Mouse (Mus musculus) G1E-ER4 (cell line): ENCODE data around the gene Cnot1. TPM values are rescaled to one million over a fixed set of nuclear protein-coding genes. Genes with fewer than 3 reads are reported as not detected.

ENCODE experiments used
- GATA1 ChIP-seq: IDR thresholded peaks from one replicate; pipeline ENCODE4 v1.8.0; 2012; ENCODE audit warnings: low read length, inconsistent platforms
- polyA plus RNA-seq: library from polyadenylated mRNA; stranded (reverse); fragments of >175 nt; gene quantifications from 2 replicates; pipeline ENCODE4 v1.2.3, GENCODE M21; 2012

Cnot1 gene
- polyA plus RNA-seq, 1 experiment, result 137 TPM

- TF ChIP-seq GATA1, result no peak
Observed at GRCm38 (mm10) chr8:95799891-95800290, 7.4 kb downstream of the Cnot1 start.

GRCm38 (mm10) chr8:95799117-95799516 lies 8.1 kb downstream of the Cnot1 start:
- TF ChIP-seq GATA1, result no peak

- TF ChIP-seq GATA1, result no peak
Observed at GRCm38 (mm10) chr8:95785591-95785990, 21.7 kb downstream of the Cnot1 start.

GRCm38 (mm10) chr8:95782628-95783027 lies 24.6 kb downstream of the Cnot1 start:
- no peak for TF ChIP-seq GATA1

- TF ChIP-seq GATA1, result no peak
Observed at GRCm38 (mm10) chr8:95781775-95782174, 25.5 kb downstream of the Cnot1 start.

GRCm38 (mm10) chr8:95781085-95781484 lies 26.2 kb downstream of the Cnot1 start:
- no peak for TF ChIP-seq GATA1

GRCm38 (mm10) chr8:95764133-95764532 lies 43.1 kb downstream of the Cnot1 start:
- TF ChIP-seq GATA1, result no peak

- no peak for TF ChIP-seq GATA1
Observed at GRCm38 (mm10) chr8:95760323-95760722, 46.9 kb downstream of the Cnot1 start.

GRCm38 (mm10) chr8:95751924-95752323 lies 55.3 kb downstream of the Cnot1 start:
- no peak for TF ChIP-seq GATA1

GRCm38 (mm10) chr8:95748028-95748427 lies 59.2 kb downstream of the Cnot1 start:
- no peak for TF ChIP-seq GATA1

GRCm38 (mm10) chr8:95741732-95742131 lies 65.5 kb downstream of the Cnot1 start:
- TF ChIP-seq GATA1, result no peak

- no peak for TF ChIP-seq GATA1
Observed at GRCm38 (mm10) chr8:95738596-95738995, 68.7 kb downstream of the Cnot1 start.

- no peak for TF ChIP-seq GATA1
Observed at GRCm38 (mm10) chr8:95727625-95728024, 79.6 kb downstream of the Cnot1 start.

GRCm38 (mm10) chr8:95716546-95717335 lies 90.5 kb downstream of the Cnot1 start:
- TF ChIP-seq GATA1, result no peak

GRCm38 (mm10) chr8:95715676-95716531 lies 91.4 kb downstream of the Cnot1 start, which contains the start of gene Setd6:
Setd6 (plus strand) TSS chr8:95715881.
- TF ChIP-seq GATA1, result no peak

GRCm38 (mm10) chr8:95714837-95715413 lies 92.3 kb downstream of the Cnot1 start:
- TF ChIP-seq GATA1, result no peak
